Mouse (Mus musculus): ENCODE measurements around the gene Frs2. TPM values are rescaled to one million over a fixed set of nuclear protein-coding genes. Genes with fewer than 3 reads are reported as not detected.
A peak's percentile ranks its signal among the peaks of the same experiment; 100 is the strongest.

Frs2 gene
- 20.8 and 25.8 TPM in 2 replicates for polyA plus RNA-seq (2015; fragmentation: Nextera tagmentation; extraction: Ambion mirVana)

DNA sequence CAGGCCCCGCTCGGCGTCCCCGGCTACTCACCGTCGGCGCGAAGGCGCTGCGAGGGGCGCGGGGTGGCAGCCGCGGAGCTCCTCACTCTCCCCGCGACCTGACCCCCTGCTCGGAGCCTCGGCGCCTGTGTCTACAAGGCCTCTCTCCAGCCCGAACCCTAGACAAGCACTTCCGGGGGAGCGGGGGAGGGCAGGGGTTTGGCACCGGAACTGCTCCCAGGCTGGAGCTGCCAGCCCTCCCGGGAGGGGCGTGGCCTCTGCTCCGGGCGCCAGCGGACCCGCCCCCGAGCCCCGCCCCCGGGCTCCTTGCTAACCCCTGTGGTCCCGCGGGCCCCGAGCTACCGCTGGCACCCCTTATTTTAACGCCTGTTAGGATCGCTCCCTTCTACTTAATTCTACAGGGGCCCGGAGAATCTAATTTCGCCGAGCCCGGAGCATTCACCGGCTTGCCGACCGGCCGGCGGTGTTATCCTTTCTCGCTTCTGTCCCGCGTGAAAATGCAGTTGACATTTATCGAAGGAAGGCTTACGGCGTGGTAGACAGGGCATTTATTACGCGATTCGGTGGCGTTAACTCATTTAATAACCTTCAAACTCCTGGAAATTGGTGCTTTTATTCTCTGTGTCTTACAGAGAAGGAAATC, at the start of gene Frs2:
Gene Frs2 (minus strand): TSS at position 174 of the 643 bp plus-strand sequence.
- H3K36me3 ChIP-seq: no peaks in the 10 kb centered on the region
- no peaks in the 10 kb centered on the region for H3K9me3 ChIP-seq
- no peaks in the 10 kb centered on the region for H3K27me3 ChIP-seq
- ATAC-seq (ENCODE audit: insufficient number of reproducible peaks, insufficient read depth, low FRiP score, low TSS enrichment, low read depth): peak; percentile 93
- peak within 1 kb of the TSS; percentile 74 for H3K4me2 ChIP-seq
- peak within 1 kb of the TSS; percentile 98 for H3K9ac ChIP-seq
- H3K4me1 ChIP-seq: peaks cover 33% of the 10 kb centered on the region
- H3K27ac ChIP-seq: peak within 1 kb of the TSS; percentile 93
- H3K4me3 ChIP-seq: peak within 1 kb of the TSS; percentile 100
- under 1% methylated on average over 57 of the region's 57 CpGs for WGBS

- H3K4me1 ChIP-seq: peaks cover 7% of the 10 kb centered on the region
- no peak overlapping the region for H3K4me3 ChIP-seq
- no peak overlapping the region for H3K9ac ChIP-seq
- no peak for ATAC-seq (ENCODE audit: insufficient number of reproducible peaks, insufficient read depth, low FRiP score, low TSS enrichment, low read depth)
- no peaks in the 10 kb centered on the region for H3K9me3 ChIP-seq
- H3K4me2 ChIP-seq: no peak overlapping the region
- H3K27me3 ChIP-seq: no peaks in the 10 kb centered on the region
- H3K36me3 ChIP-seq: no peaks in the 10 kb centered on the region
- WGBS: 73% methylated on average over 3 of the region's 3 CpGs
- no peak overlapping the region for H3K27ac ChIP-seq
Measured at GRCm38 (mm10) chr10:117196696-117197095, 48.4 kb upstream of the Frs2 start.

GRCm38 (mm10) chr10:117195748-117196147, 47.4 kb upstream of the Frs2 start:
- ATAC-seq (ENCODE audit: insufficient number of reproducible peaks, insufficient read depth, low FRiP score, low TSS enrichment, low read depth): no peak
- H3K27me3 ChIP-seq: no peaks in the 10 kb centered on the region
- WGBS: 94% methylated on average over 4 of the region's 4 CpGs

DNA sequence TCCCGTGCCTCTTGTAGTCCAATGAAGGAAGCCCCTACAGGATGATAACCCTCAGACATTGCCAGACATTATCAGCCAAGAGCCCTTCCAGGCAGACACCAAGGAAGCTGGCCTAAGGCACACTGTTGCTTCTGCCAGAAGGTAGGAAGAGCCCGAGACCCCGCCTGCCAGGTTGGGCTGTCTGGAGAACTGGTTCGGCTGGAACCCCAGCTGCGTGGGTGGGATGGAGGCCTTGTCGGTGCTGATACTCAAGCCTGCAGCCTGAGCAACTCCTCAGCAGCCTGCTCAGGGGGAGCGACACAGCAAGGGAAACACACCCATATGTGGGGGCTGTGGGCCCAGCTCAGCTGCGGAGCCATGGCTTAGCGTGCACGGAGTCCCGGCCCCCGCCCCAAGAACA, 46.7 kb upstream of the Frs2 start:
- Histone ChIP-seq H3K9ac (no peak overlapping the region), H3K4me1 (peaks cover 7% of the 10 kb centered on the region), H3K27me3 (no peaks in the 10 kb centered on the region), H3K4me3 (no peak overlapping the region), H3K9me3 (no peaks in the 10 kb centered on the region), H3K27ac (0 out of 2 replicates have a peak overlapping the region, but pooled peaks have one; percentile 18), H3K36me3 (no peaks in the 10 kb centered on the region), H3K4me2 (no peak overlapping the region)
- WGBS: 68% methylated on average over 12 of the region's 12 CpGs
- ATAC-seq (ENCODE audit: insufficient number of reproducible peaks, insufficient read depth, low FRiP score, low TSS enrichment, low read depth): no peak

More at GRCm38 (mm10) chr10:117195748-117196147, 47.4 kb upstream of the Frs2 start:
- Histone ChIP-seq H3K9ac (no peak overlapping the region), H3K4me2 (no peak overlapping the region), H3K4me1 (peaks cover 7% of the 10 kb centered on the region), H3K36me3 (no peaks in the 10 kb centered on the region), H3K4me3 (no peak overlapping the region), H3K9me3 (no peaks in the 10 kb centered on the region), H3K27ac (no peak overlapping the region)

DNA sequence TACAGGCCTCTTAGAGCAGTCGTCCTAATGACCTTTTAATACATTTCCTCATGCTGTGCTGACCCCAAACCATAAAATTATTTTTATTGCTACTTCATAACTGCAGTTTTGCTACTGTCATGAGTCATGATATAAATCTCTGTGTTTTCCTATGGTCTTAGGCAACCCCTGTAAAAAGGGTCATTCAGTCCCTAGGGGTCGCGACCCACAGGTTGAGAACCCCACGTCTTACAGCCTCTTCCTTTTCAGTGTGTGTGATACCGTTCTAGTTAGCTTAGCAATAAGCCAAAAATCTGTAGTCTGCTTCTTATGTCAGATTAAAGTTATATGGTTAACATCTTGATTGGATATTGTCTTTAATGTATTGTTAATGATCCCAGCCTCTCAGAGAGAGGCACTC, 45.0 kb upstream of the Frs2 start:
- H3K4me2 ChIP-seq: no peak overlapping the region
- H3K4me3 ChIP-seq: no peak overlapping the region

DNA sequence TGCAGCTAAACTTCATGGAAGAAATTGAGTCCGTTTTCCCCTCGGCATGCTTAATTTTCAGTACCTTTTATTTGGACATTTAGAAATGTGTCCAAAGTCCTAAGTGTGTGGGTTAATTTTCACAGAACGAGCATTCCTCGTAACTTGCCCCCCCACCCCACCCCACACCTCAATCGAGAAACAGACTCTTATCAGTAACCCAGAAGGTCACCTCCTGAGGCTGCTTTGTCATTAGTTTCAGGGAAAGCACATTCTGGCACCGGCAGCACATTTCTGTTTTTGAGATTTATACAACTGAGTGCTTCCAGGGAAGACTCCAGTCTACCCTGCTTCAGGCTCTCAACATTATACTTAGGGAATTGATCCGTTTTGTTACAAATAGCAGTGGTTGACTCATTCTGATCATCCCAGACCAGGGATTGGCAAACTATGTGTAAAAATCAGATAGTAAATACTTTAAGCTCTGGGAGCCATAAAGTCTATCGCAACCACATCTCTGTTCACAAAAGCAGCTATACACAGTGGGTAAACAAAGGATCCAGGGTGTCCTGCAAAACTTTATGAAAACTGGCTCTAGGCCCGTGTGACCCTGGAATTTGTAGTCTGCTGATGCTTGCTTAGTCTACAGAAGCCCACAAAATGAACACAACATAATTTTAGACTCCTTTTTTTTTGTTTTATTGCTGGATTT, 37.2 kb upstream of the Frs2 start:
- Histone ChIP-seq H3K9ac (no peak overlapping the region), H3K4me1 (peaks cover 3% of the 10 kb centered on the region; the same call in 1 of the 2 replicates), H3K27me3 (no peaks in the 10 kb centered on the region), H3K4me2 (no peak overlapping the region), H3K36me3 (no peaks in the 10 kb centered on the region), H3K9me3 (no peaks in the 10 kb centered on the region), H3K4me3 (no peak overlapping the region), H3K27ac (no peak overlapping the region)
- WGBS: 65% methylated on average over 9 of the region's 9 CpGs
- no peak for ATAC-seq (ENCODE audit: insufficient number of reproducible peaks, insufficient read depth, low FRiP score, low TSS enrichment, low read depth)

More for the DNA sequence above, 45.0 kb upstream of the Frs2 start:
- WGBS: 77% methylated on average over 5 of the region's 5 CpGs
- H3K9ac ChIP-seq: no peak overlapping the region
- no peak for ATAC-seq (ENCODE audit: insufficient number of reproducible peaks, insufficient read depth, low FRiP score, low TSS enrichment, low read depth)
- H3K4me1 ChIP-seq: no peaks in the 10 kb centered on the region
- H3K9me3 ChIP-seq: no peaks in the 10 kb centered on the region
- no peak overlapping the region for H3K27ac ChIP-seq
- no peaks in the 10 kb centered on the region for H3K27me3 ChIP-seq
- no peaks in the 10 kb centered on the region for H3K36me3 ChIP-seq

- Histone ChIP-seq H3K9ac (no peak overlapping the region), H3K27me3 (no peaks in the 10 kb centered on the region), H3K36me3 (no peaks in the 10 kb centered on the region), H3K27ac (peak overlapping the region; percentile 29; the same call in 1 of the 2 replicates), H3K4me1 (peaks cover 3% of the 10 kb centered on the region; the same call in 1 of the 2 replicates), H3K4me3 (no peak overlapping the region), H3K4me2 (no peak overlapping the region), H3K9me3 (no peaks in the 10 kb centered on the region)
- ATAC-seq (ENCODE audit: insufficient number of reproducible peaks, insufficient read depth, low FRiP score, low TSS enrichment, low read depth): 0 out of 2 replicates have a peak, but pooled peaks have one; percentile 32
- WGBS: 21% methylated on average over 3 of the region's 3 CpGs
Measured at GRCm38 (mm10) chr10:117181098-117181497, 32.8 kb upstream of the Frs2 start.

- H3K27ac ChIP-seq: 0 out of 2 replicates have a peak overlapping the region, but pooled peaks have one; percentile 23
- peaks cover 13% of the 10 kb centered on the region for H3K4me1 ChIP-seq
- no peaks in the 10 kb centered on the region for H3K27me3 ChIP-seq
- H3K9me3 ChIP-seq: no peaks in the 10 kb centered on the region
- peak overlapping the region; percentile 40 for H3K4me2 ChIP-seq
- H3K4me3 ChIP-seq: no peak overlapping the region
- 50% methylated on average over 12 of the region's 12 CpGs for WGBS
- no peak overlapping the region for H3K9ac ChIP-seq
- no peak for ATAC-seq (ENCODE audit: insufficient number of reproducible peaks, insufficient read depth, low FRiP score, low TSS enrichment, low read depth)
- no peaks in the 10 kb centered on the region for H3K36me3 ChIP-seq
Measured at GRCm38 (mm10) chr10:117174645-117175044, 26.3 kb upstream of the Frs2 start.

- Histone ChIP-seq H3K9me3 (no peaks in the 10 kb centered on the region), H3K9ac (no peak overlapping the region), H3K27me3 (no peaks in the 10 kb centered on the region), H3K4me3 (peak overlapping the region; percentile 6; the same call in 1 of the 2 replicates), H3K36me3 (no peaks in the 10 kb centered on the region), H3K27ac (no peak overlapping the region; the same call in 1 of the 2 replicates), H3K4me1 (peaks cover 13% of the 10 kb centered on the region), H3K4me2 (peak overlapping the region; percentile 40)
- 31% methylated on average over 13 of the region's 13 CpGs for WGBS
- ATAC-seq (ENCODE audit: insufficient number of reproducible peaks, insufficient read depth, low FRiP score, low TSS enrichment, low read depth): no peak
Measured at GRCm38 (mm10) chr10:117173566-117174438, 25.5 kb upstream of the Frs2 start.

GRCm38 (mm10) chr10:117173111-117173510, 24.8 kb upstream of the Frs2 start:
- WGBS: 90% methylated on average over 1 of the region's 1 CpGs
- H3K9ac ChIP-seq: no peak overlapping the region
- no peak overlapping the region for H3K27ac ChIP-seq
- H3K4me2 ChIP-seq: no peak overlapping the region
- ATAC-seq (ENCODE audit: insufficient number of reproducible peaks, insufficient read depth, low FRiP score, low TSS enrichment, low read depth): no peak
- no peaks in the 10 kb centered on the region for H3K27me3 ChIP-seq
- H3K36me3 ChIP-seq: no peaks in the 10 kb centered on the region
- H3K9me3 ChIP-seq: no peaks in the 10 kb centered on the region
- peaks cover 13% of the 10 kb centered on the region for H3K4me1 ChIP-seq
- H3K4me3 ChIP-seq: no peak overlapping the region

DNA sequence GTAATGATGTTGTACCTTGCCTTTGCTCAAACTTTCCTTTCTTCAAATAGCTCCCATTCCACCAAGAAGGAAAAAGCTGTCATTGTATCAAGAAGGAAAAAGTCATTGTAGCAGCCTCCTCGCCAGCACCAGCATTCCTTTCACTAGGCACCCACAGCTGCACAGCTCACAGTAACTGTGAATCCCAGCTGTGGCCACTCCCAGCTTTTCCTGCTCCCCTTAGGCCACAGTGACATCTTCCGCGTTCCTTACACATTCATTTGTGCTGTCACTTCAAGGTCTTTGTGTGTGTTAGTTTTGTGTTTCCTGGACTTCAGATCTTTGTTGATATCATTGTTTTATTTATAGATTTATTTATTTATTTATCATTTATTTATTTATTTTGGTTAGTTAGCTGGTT, 23.7 kb upstream of the Frs2 start:
- no peak overlapping the region for H3K4me2 ChIP-seq
- ATAC-seq (ENCODE audit: insufficient number of reproducible peaks, insufficient read depth, low FRiP score, low TSS enrichment, low read depth): no peak
- H3K36me3 ChIP-seq: no peaks in the 10 kb centered on the region
- no peak overlapping the region for H3K4me3 ChIP-seq
- 25% methylated on average over 3 of the region's 3 CpGs for WGBS
- no peak overlapping the region for H3K9ac ChIP-seq
- no peaks in the 10 kb centered on the region for H3K9me3 ChIP-seq
- no peaks in the 10 kb centered on the region for H3K27me3 ChIP-seq
- H3K27ac ChIP-seq: no peak overlapping the region
- H3K4me1 ChIP-seq: peaks cover 13% of the 10 kb centered on the region
